Mouse (Mus musculus) brain, embryonic 14.5 days (tissue): ENCODE results near the gene Kcnip1.

Source experiments
- CTCF ChIP-seq: fragments of 200-500 bp; IDR thresholded peaks from 2 replicates; pipeline ENCODE4 v1.5.1; 2012; ENCODE audit warnings: inconsistent platforms, mild to moderate bottlenecking, moderate library complexity, borderline replicate concordance; ENCODE audit not compliant: insufficient read depth, insufficient read length; ENCODE audit errors: extremely low read depth
- POLR2A ChIP-seq: fragments of 200-500 bp; IDR thresholded peaks from 2 replicates; pipeline ENCODE4 v1.6.1; 2012; ENCODE audit warnings: mild to moderate bottlenecking, inconsistent platforms, borderline replicate concordance; ENCODE audit not compliant: poor library complexity, insufficient read depth, insufficient read length, severe bottlenecking; ENCODE audit errors: extremely low read depth

GRCm38 (mm10) chr11:33914216-33914615 lies 78.7 kb downstream of the Kcnip1 start:
- no peak for TF ChIP-seq CTCF
- no peak for TF ChIP-seq POLR2A
